Mouse (Mus musculus) CH12.LX (cell line): ENCODE results near the gene Asic2. TPM values are rescaled to one million over a fixed set of nuclear protein-coding genes. Genes with fewer than 3 reads are reported as not detected.

Source experiments
- DNase-seq: peaks from one replicate; pipeline ENCODE4 v3.0.0-alpha.2; 2013; ENCODE audit errors: extremely low read depth
- H3K27ac ChIP-seq: 2 replicates; pipeline ENCODE4 v1.5.1; 2012; ENCODE audit warnings: low read depth, mild to moderate bottlenecking, control low read depth, moderate library complexity; ENCODE audit not compliant: insufficient read depth
- H3K27me3 ChIP-seq: replicated peaks from 2 replicates; pipeline ENCODE3; 2012; ENCODE audit warnings: inconsistent platforms
- H3K36me3 ChIP-seq, 2 experiments: replicated peaks in 1 of 2; 2 replicates each; pipeline versions ENCODE3 to v1.6.1; 2012; ENCODE audit warnings: inconsistent platforms in 1 of 2, low read length in 1 of 2, mild to moderate bottlenecking in 1 of 2, mixed read lengths in 1 of 2, moderate library complexity in 1 of 2; ENCODE audit not compliant: control insufficient read depth in 1 of 2, insufficient read depth in 1 of 2
- H3K4me1 ChIP-seq, 2 experiments: 2 replicates each; pipeline ENCODE4 v1.6.1; 2012; ENCODE audit warnings: inconsistent platforms in 1 of 2, moderate library complexity in 1 of 2; ENCODE audit not compliant: insufficient read depth in 2 of 2, control insufficient read depth in 1 of 2
- H3K4me2 ChIP-seq: 2 replicates; pipeline ENCODE4 v1.6.1; 2012; ENCODE audit warnings: low read depth, mild to moderate bottlenecking, control low read depth; ENCODE audit not compliant: poor library complexity, insufficient read depth, severe bottlenecking
- H3K4me3 ChIP-seq, 3 experiments: fragments of 150-350 bp in 1 of 3; sonication (generic) in 1 of 3; replicated peaks in 1 of 3; 2 replicates each; pipeline versions ENCODE3 to v1.5.1; 2011 to 2012; ENCODE audit warnings: low read depth in 2 of 3, low read length in 2 of 3, mild to moderate bottlenecking in 2 of 3, moderate library complexity in 2 of 3, control low read depth in 1 of 3, improper control_type of control experiment in 1 of 3, inconsistent platforms in 1 of 3, mixed read lengths in 1 of 3; ENCODE audit not compliant: poor library complexity in 1 of 3
- H3K79me2 ChIP-seq: replicated peaks from 2 replicates; pipeline ENCODE4 v1.6.1; 2012; ENCODE audit warnings: mild to moderate bottlenecking, moderate library complexity; ENCODE audit not compliant: control insufficient read depth, poor library complexity, insufficient read depth, severe bottlenecking; ENCODE audit errors: extremely low read depth
- H3K9ac ChIP-seq: 2 replicates; pipeline ENCODE4 v1.6.1; 2012; ENCODE audit warnings: low read depth, mild to moderate bottlenecking, control low read depth, moderate library complexity; ENCODE audit not compliant: insufficient read depth
- H3K9me3 ChIP-seq: replicated peaks from 2 replicates; pipeline ENCODE3; 2012; ENCODE audit warnings: low read length, inconsistent platforms, mixed read lengths
- CHD1 ChIP-seq: IDR thresholded peaks from 2 replicates; pipeline ENCODE4 v1.6.1; 2012; ENCODE audit warnings: low read depth, low read length, improper control_type of control experiment, inconsistent platforms
- E2F4 ChIP-seq: IDR thresholded peaks from 2 replicates; pipeline ENCODE4 v1.6.1; 2011; ENCODE audit warnings: low read depth, low read length, improper control_type of control experiment; ENCODE audit not compliant: insufficient replicate concordance
- ELF1 ChIP-seq: IDR thresholded peaks from 2 replicates; pipeline ENCODE4 v1.6.1; 2014; ENCODE audit warnings: low read depth, mild to moderate bottlenecking, inconsistent platforms, low read length, improper control_type of control experiment
- ETS1 ChIP-seq: conservative IDR thresholded peaks from 2 replicates; pipeline ENCODE4 v1.6.1; 2012; ENCODE audit warnings: low read depth, mild to moderate bottlenecking, inconsistent platforms, low read length, improper control_type of control experiment, moderate library complexity
- GABPA ChIP-seq: IDR thresholded peaks from 2 replicates; pipeline ENCODE4 v1.6.1; 2012; ENCODE audit warnings: low read depth, low read length, improper control_type of control experiment, inconsistent platforms; ENCODE audit not compliant: insufficient replicate concordance
- IRF4 ChIP-seq: IDR thresholded peaks from 2 replicates; pipeline ENCODE4 v1.6.1; 2014; ENCODE audit warnings: low read depth, mild to moderate bottlenecking, inconsistent platforms, low read length, improper control_type of control experiment
- JUN ChIP-seq: IDR thresholded peaks from 2 replicates; pipeline ENCODE4 v1.6.1; 2011; ENCODE audit warnings: low read depth, mild to moderate bottlenecking, low read length, improper control_type of control experiment, moderate library complexity; ENCODE audit not compliant: insufficient read depth
- MAX ChIP-seq: IDR thresholded peaks from 2 replicates; pipeline ENCODE4 v1.6.1; 2011; ENCODE audit warnings: low read length, improper control_type of control experiment
- MAZ ChIP-seq: IDR thresholded peaks from 2 replicates; pipeline ENCODE4 v1.6.1; 2012; ENCODE audit warnings: low read depth, mild to moderate bottlenecking, inconsistent platforms, low read length, improper control_type of control experiment, moderate library complexity
- MEF2A ChIP-seq: IDR thresholded peaks from 2 replicates; pipeline ENCODE4 v1.6.1; 2014; ENCODE audit warnings: low read depth, mild to moderate bottlenecking, inconsistent platforms, low read length, improper control_type of control experiment, borderline replicate concordance
- MXI1 ChIP-seq: IDR thresholded peaks from 2 replicates; pipeline ENCODE4 v1.6.1; 2011; ENCODE audit warnings: mild to moderate bottlenecking, low read depth, low read length, improper control_type of control experiment
- MYC ChIP-seq: IDR thresholded peaks from 2 replicates; pipeline ENCODE4 v1.6.1; 2011; ENCODE audit warnings: low read depth, mild to moderate bottlenecking, improper control_type of control experiment, low read length
- NELFE ChIP-seq: IDR thresholded peaks from 2 replicates; pipeline ENCODE4 v1.6.1; 2011; ENCODE audit warnings: low read depth, low read length, improper control_type of control experiment
- NRF1 ChIP-seq: IDR thresholded peaks from 2 replicates; pipeline ENCODE4 v1.6.1; 2014; ENCODE audit warnings: low read depth, mild to moderate bottlenecking, inconsistent platforms, low read length, improper control_type of control experiment, moderate library complexity
- PAX5 ChIP-seq: IDR thresholded peaks from 2 replicates; pipeline ENCODE4 v1.6.1; 2012; ENCODE audit warnings: low read length, inconsistent platforms, mixed read lengths
- SIN3A ChIP-seq: IDR thresholded peaks from 2 replicates; pipeline ENCODE4 v1.6.1; 2012; ENCODE audit warnings: low read length, improper control_type of control experiment, inconsistent platforms
- SMC3 ChIP-seq: IDR thresholded peaks from 2 replicates; pipeline ENCODE4 v1.6.1; 2011; ENCODE audit warnings: low read depth, low read length, improper control_type of control experiment
- TBP ChIP-seq: conservative IDR thresholded peaks from 2 replicates; pipeline ENCODE4 v1.6.1; 2011; ENCODE audit warnings: low read depth, low read length, improper control_type of control experiment
- USF1 ChIP-seq: IDR thresholded peaks from 2 replicates; pipeline ENCODE4 v1.6.1; 2014; ENCODE audit warnings: low read depth, mild to moderate bottlenecking, inconsistent platforms, low read length, improper control_type of control experiment
- USF2 ChIP-seq: conservative IDR thresholded peaks from 2 replicates; pipeline ENCODE4 v1.6.1; 2011; ENCODE audit warnings: low read depth, low read length, improper control_type of control experiment
- ZC3H11A ChIP-seq: IDR thresholded peaks from 2 replicates; pipeline ENCODE4 v1.6.1; 2012; ENCODE audit warnings: low read depth, mild to moderate bottlenecking, inconsistent platforms, low read length, improper control_type of control experiment
- ZKSCAN1 ChIP-seq: IDR thresholded peaks from 2 replicates; pipeline ENCODE4 v1.6.1; 2012; ENCODE audit warnings: low read depth, inconsistent platforms, low read length, improper control_type of control experiment, borderline replicate concordance
- ZNF384 ChIP-seq: IDR thresholded peaks from 2 replicates; pipeline ENCODE4 v1.6.1; 2012; ENCODE audit warnings: low read depth, low read length, improper control_type of control experiment, inconsistent platforms
- dilution Hi-C: fragments of 300-500 bp; cut with MboI; formaldehyde crosslinking; loops from 2 replicates; pipeline ENCODE4 v1.14.3; 2020; ENCODE audit warnings: low sequenced_read_pairs; ENCODE audit not compliant: extremely low pct_unique_long_range_greater_than_20kb, extremely low pct_ligation_motif_present
- in situ Hi-C: fragments of 300-500 bp; cut with MboI; formaldehyde crosslinking; loops from 3 replicates; pipeline ENCODE4 v1.14.3; 2019; ENCODE audit warnings: low sequenced_read_pairs, low pct_ligation_motif_present, low pct_unique_long_range_greater_than_20kb, mixed read lengths
- polyA plus RNA-seq: library from polyadenylated mRNA; unstranded; fragments of >175 nt; gene quantifications from 2 replicates; pipeline ENCODE4 v1.2.1, GENCODE M21; 2012; ENCODE audit warnings: low read depth; ENCODE audit not compliant: insufficient read length
- total RNA-seq, 2 experiments: library from RNA; depleted of rRNA; stranded (reverse); fragments of 300-350 nt in 1 of 2; fragments of >200 nt in 1 of 2; gene quantifications; 2 replicates each; pipeline ENCODE4 v1.2.3; 2012 to 2014

Asic2 gene
- total and polyA plus RNA-seq, 3 experiments, result not detected

DNA sequence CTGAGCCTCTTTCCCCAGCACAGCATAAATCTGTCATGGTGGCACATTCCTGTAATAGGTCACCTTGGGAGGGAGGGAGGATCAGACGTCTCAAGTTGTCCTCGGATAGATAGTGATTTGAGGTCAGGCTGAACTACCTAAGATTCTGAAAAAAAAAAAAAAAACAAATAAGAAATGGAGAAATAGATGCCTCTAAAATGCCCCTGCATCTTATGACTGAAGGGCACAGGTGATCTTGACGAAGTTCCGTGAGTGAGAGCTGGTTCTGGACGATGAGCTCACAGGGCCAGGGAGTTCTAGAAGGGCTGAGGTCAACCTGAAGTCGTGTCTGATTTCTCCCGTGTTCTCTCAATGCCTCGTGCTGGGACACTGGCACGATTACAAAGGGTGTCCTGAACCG is 1110.2 kb downstream of the Asic2 start, which contains the start of gene Spaca3:
Spaca3 (plus strand) TSS at position 301 of the 400 bp plus-strand sequence.
- H3K4me2 ChIP-seq, result no peak within 1 kb of the TSS
- in situ Hi-C loops, result no loop called here
- no peaks in the 10 kb centered on the region for H3K9me3 ChIP-seq
- TF ChIP-seq NELFE (no peak), USF2 (no peak), PAX5 (no peak), SMC3 (no peak), CHD1 (no peak), ZKSCAN1 (no peak), IRF4 (no peak), ZC3H11A (no peak), E2F4 (no peak), MXI1 (no peak), MEF2A (no peak), SIN3A (no peak), ZNF384 (no peak), ELF1 (no peak), MAX (no peak), GABPA (no peak), JUN (no peak), NRF1 (no peak)
- TF ChIP-seq, all 38 proteins: peak for 0
- no peak for DNase-seq
- Histone ChIP-seq H3K27me3 (peaks cover 82% of the 10 kb centered on the region), H3K27ac (no peak within 1 kb of the TSS), H3K9ac (no peak within 1 kb of the TSS), H3K4me3 (no peak within 1 kb of the TSS), H3K36me3 (no peaks in the 10 kb centered on the region), H3K79me2 (no peaks in the 10 kb centered on the region), H3K4me1 (no peaks in the 10 kb centered on the region)
- dilution Hi-C loops, result no loop called here

DNA sequence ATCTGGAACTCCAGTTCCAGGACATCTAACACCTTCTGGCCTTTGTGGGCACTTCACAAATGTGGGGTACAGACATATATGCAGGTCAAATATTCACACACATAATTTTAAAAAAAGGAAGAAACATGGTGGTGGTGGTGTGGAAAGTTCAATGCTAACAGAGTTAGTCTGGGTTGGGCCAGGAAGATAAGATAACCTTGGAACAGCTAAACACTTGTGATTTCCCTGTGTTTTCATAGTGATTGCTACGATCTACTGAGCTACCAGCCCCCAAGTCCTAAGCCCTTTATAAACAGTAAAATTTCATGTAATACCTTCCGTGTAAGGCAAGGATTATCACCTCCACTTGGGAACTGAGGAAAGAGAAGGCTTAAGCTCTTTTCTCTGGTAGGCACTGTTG is 1111.4 kb downstream of the Asic2 start:
- Histone ChIP-seq H3K4me2 (no peak overlapping the region), H3K79me2 (no peaks in the 10 kb centered on the region), H3K36me3 (no peaks in the 10 kb centered on the region), H3K9me3 (no peaks in the 10 kb centered on the region), H3K27ac (no peak overlapping the region), H3K4me1 (no peaks in the 10 kb centered on the region), H3K27me3 (peaks cover 83% of the 10 kb centered on the region), H3K9ac (no peak overlapping the region), H3K4me3 (no peak overlapping the region)
- dilution Hi-C loops (no loop called here), in situ Hi-C loops (no loop called here)
- DNase-seq, result no peak
- TF ChIP-seq ETS1, result no peak
- TF ChIP-seq TBP, result no peak
- no peak for TF ChIP-seq USF1
- no peak for TF ChIP-seq MYC
- TF ChIP-seq MAZ, result no peak
